Mouse (Mus musculus): ENCODE measurements around the gene Bsx.

DNA sequence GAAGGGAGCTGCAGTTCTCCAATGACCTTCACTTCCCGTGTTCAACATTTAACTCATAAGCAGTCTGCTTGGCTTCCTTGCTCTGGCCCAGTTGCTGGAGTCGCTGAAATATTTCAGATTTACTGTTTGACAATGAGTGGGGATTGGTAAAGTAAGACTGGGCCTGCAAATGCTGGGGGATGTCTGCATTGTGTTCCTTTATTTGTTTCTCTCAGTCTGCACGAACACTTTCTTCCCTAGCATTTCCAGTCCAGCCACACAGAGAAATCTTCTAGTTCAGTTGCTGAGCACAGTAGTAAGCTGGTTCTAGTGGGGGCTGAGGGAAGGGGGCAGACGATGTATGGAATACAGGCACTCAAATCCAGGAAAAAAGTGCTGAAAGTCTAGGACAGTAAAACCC, 1.0 kb downstream of the Bsx start:
- TF ChIP-seq CTCF (IDR thresholded peaks at IDR 0.05 in 2 of 3, conservative IDR thresholded peaks at IDR 0.05 in 1 of 3; ENCODE audit: control insufficient read depth in 1 of 3, insufficient read depth in 1 of 3, low read depth in 2 of 3, low read length in 3 of 3, poor library complexity in 1 of 3, severe bottlenecking in 1 of 3) = no peak
- TF ChIP-seq POLR2AphosphoS5 (IDR thresholded peaks at IDR 0.05; ENCODE audit: borderline replicate concordance, low read depth, low read length) = no peak
- no peak for TF ChIP-seq ZNF384 (IDR thresholded peaks at IDR 0.05; ENCODE audit: low read depth, low read length)
- TF ChIP-seq MYB (IDR thresholded peaks at IDR 0.05; ENCODE audit: low read depth, low read length) = no peak
- TF ChIP-seq ETS1 (IDR thresholded peaks at IDR 0.05; ENCODE audit: low read depth, low read length) = no peak
- TF ChIP-seq ZKSCAN1 (IDR thresholded peaks at IDR 0.05; ENCODE audit: low read depth, low read length) = no peak
- no peak for TF ChIP-seq TCF12 (IDR thresholded peaks at IDR 0.05; ENCODE audit: low read depth, low read length)
